Mouse (Mus musculus) cerebellum, adult 2 months (tissue): Measurements from ENCODE around the gene Vps72.

Experiments
- CTCF ChIP-seq: fragments of 200-500 bp; IDR thresholded peaks from 2 replicates; pipeline ENCODE4 v1.5.1; 2011; ENCODE audit warnings: low read depth, mild to moderate bottlenecking, control low read depth, low read length, moderate library complexity, borderline replicate concordance; ENCODE audit not compliant: insufficient read depth
- POLR2A ChIP-seq: fragments of 200-500 bp; IDR thresholded peaks from 2 replicates; pipeline ENCODE4 v1.6.1; 2011; ENCODE audit warnings: low read length, control low read depth, borderline replicate concordance; ENCODE audit not compliant: insufficient read depth

DNA sequence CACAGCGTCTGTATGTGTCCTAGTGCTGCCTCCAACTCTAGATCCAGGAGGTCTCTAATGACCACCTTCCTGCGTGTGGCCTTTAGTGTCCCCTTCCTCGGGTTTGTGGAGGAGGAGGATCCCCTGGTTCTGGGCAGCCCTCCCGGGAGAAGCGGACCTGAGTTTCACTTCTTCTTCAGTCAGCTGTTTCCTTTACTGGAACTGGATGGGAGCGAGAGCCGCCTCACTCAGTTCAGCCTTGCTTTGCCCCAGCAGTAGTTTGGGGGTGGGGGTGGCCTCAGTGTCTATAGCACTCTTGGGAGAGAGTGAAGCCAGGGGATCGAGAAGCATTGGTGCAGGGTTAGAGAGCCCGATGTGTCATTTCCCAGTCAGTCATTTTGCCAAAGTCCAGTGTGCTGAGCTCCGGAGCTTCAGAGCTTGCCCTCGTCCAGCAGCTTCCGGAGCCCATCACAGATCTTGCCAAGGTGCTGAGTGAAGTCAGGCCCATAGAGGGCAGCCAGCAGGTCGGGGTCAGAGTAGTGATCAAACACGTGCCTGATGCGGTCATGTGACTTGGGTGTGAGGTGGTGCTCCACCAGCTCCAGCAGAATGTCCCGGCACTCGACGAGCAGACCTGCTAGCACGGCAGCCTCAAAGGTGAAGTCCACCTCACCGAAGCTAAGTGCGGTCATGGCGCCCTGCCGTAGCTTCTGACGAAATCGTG lies 28.9 kb downstream of the Vps72 start:
- no peak for TF ChIP-seq CTCF
- no peak for TF ChIP-seq POLR2A
